Mouse (Mus musculus): Measurements from ENCODE around the gene Zfp84. TPM values are rescaled to one million over a fixed set of nuclear protein-coding genes. Genes with fewer than 3 reads are reported as not detected.

Gene Zfp84
- total RNA-seq, 2 experiments from 2014 or later: 14.8 to 15.2 TPM

DNA sequence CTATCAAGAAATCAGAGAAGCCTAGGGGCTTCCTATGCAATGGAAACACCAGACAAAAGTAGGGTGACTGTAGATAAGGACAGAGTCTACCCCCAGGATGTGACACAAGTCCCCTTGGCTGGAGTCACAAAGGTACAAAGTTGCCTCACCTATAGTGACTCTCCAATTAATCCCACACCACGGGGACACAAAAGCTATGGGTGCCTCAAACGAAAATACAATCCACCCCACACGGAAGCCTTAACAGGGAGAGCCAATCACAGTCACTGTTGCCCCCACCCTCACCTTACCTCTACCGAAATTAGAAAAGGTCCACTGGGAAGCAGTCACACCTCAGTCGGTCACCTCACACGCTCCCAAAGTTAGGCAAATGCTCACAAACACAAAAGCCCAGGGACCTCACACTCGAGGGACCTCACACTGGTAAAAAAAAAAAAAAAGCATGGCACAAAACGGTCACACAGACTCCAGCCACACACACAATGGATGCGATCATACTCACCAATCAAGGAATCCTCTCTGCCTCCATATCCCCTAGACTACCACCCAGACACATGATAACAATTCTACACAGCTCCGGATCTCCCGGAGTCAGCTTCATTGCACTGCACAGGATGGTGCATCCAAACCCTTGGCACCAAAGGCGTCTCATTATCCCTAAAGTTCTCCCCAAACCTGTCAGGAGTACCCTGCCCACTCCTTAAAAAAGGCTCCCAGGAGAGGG, 46.9 kb downstream of the Zfp84 start:
- no peak for DNase-seq (ENCODE audit: low spot score in 2 of 2)

DNA sequence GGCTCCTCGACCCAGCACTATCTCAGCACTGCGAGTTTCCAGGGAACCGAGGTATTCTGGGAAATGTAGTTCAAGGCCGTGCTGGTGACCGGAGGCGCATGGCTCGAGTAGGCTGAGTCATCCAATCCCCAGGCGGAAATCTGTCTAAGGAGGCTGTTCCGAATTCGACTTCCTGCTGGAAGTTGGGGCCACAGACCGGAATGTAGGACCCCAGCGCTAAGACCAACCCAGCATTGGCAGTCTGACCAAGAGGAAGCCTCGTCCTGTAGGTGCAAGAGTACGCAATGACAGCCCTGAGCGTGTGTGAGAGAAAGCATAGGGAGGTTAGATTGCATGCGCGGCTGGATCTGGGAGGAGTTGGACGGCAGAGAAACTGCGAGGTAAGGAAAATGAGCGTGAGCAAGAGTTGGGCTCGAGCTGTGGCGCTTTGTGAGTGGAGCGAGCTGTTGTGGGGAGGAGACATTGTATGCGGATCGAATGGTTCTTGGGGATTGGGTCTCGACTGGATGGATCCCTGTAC, 47.6 kb downstream of the Zfp84 start, which contains the start of gene Zfp790:
Zfp790 (plus strand) TSS at position 205 of the 520 bp plus-strand sequence.
- DNase-seq (ENCODE audit: low spot score in 2 of 2): peak; percentile 65 to 69

DNA sequence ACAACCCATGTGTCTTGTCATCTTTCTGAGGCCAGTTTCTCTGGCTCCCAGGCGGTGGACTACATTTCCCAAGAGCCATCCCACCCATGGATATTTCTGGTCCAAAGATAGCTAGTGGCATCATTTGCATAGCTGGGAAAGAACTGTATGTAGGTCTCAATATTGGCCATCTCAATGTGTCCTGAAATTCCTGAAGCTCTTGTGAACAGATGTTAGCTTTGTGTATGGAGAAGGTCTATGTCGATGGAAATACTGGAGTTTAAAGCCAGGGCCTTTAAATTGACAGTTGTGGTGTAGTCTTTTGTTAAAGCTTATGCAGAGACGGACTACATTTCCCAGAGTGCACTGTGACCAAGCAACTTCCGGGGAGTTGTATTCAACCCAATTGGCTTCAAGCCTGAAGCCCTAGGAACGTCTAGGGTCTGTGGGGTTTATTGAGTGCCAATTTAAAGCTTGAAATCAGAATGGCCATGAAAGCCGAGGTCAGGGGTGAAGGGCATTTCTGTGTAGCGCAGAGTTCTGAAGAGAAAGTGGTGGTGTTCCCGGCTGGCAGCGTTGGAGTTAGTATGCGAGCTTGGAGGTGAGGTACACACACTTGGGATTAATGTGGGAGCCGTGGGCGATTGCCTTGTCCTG, 50.4 kb downstream of the Zfp84 start:
- DNase-seq (ENCODE audit: low spot score in 2 of 2): peak; percentile 43 to 55

DNA sequence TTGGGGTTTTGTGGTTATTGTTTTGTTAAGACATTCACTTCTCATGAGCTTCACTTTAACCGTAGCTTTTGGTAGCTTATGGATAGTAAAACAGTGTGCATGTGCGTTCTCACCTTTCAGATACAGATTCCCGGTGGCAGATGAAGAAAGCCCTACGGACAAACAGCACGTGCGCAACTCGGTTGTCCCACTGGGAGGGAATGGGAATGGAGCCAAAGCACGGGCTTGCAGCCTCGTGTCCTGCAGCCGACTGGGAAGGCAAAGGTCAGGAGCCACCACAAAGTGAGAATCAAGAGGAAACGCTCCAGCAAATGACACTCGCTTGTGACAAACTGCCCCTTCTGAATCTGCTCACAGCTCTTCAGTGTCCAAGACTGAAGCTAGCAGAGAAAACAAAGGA, 59.6 kb downstream of the Zfp84 start:
- no peak for DNase-seq (ENCODE audit: low spot score in 2 of 2)

Small RNA genes within 50 kb of the gene (microRNA-seq; reads per million reads assigned to microRNA genes)
- gene Mir1964 (ENCODE audit: borderline number of aligned reads in 2 of 2): 3.8 to 6.1 reads per million in 2 experiments

Other genes starting within 250 kb of the Zfp84 start
- 10 to 100 TPM; 23.5 to 42.5 TPM for gene Sipa1l3, start 249.9 kb upstream of the Zfp84 start, total RNA-seq (2021)
- not detected for gene Catsperg2, start 41.5 kb upstream of the Zfp84 start, total RNA-seq (2021)
- 1 to 10 TPM; 2.5 to 2.7 TPM for gene Zfp30, start 15.4 kb downstream of the Zfp84 start, total RNA-seq (2021)
- 10 to 100 TPM; 15.2 to 19.0 TPM for gene Zfp790, start 47.6 kb downstream of the Zfp84 start, total RNA-seq (2021)
- 1 to 10 TPM in 1 of 2 experiments, under 1 TPM in 1; 0.53 to 2.2 TPM for gene Zfp940, start 85.1 kb downstream of the Zfp84 start, total RNA-seq (2021)
- gene Zfp420, start 91.4 kb downstream of the Zfp84 start, total RNA-seq (2021): 1 to 10 TPM; 6.3 to 6.8 TPM
- gene Zfp27, start 138.0 kb downstream of the Zfp84 start, total RNA-seq (2021): 10 to 100 TPM in 1 of 2 experiments, 1 to 10 TPM in 1; 9.2 to 10.2 TPM
- gene Zfp383, start 139.7 kb downstream of the Zfp84 start, total RNA-seq (2021): 1 to 10 TPM; 5.2 to 5.8 TPM
- gene Zfp74, start 185.5 kb downstream of the Zfp84 start, total RNA-seq (2021): 10 to 100 TPM in 1 of 2 experiments, 1 to 10 TPM in 1; 8.6 to 10.0 TPM
- gene Zfp568, start 215.4 kb downstream of the Zfp84 start, total RNA-seq (2021): 10 to 100 TPM in 1 of 2 experiments, 1 to 10 TPM in 1; 8.9 to 10.6 TPM